Mouse (Mus musculus) large intestine, adult 2 months (tissue): ENCODE data around the gene Hspa1b. TPM values are rescaled to one million over a fixed set of nuclear protein-coding genes. Genes with fewer than 3 reads are reported as not detected.
"Not testable (repeated sequence)": the region's sequence is repeated elsewhere in the genome, so short reads cannot be mapped to it uniquely, and the experiment has no call there.

Source experiments
- DNase-seq: peaks from one replicate; pipeline ENCODE4 v3.0.0-alpha.2; 2012; ENCODE audit warnings: low read depth, low spot score
- WGBS: fragments of 180-500 bp; shearing (Covaris S2); methylation state at CpG from one replicate; pipeline ENCODE4 v1.1.7; 2018; 5-methylcytosine and 5-hydroxymethylcytosine counted together
- polyA plus RNA-seq: library from polyadenylated mRNA; depleted of rRNA; stranded (reverse); fragments of >200 nt; gene quantifications from 2 replicates; pipeline ENCODE4 v1.2.3, GENCODE M21; 2012

The Hspa1b gene
- polyA plus RNA-seq, 1 experiment = 12.0 TPM

DNA sequence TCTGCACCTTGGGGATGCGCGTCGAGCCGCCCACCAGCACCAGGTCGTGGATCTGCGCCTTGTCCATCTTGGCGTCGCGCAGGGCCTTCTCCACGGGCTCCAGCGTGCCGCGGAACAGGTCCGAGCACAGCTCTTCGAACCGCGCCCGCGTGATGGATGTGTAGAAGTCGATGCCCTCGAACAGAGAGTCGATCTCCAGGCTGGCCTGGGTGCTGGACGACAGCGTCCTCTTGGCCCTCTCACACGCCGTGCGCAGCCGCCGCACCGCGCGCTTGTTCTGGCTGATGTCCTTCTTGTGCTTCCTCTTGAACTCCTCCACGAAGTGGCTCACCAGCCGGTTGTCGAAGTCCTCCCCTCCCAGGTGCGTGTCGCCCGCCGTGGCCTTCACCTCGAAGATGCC is 1.1 kb downstream of the Hspa1b start:
- 21% methylated on average over 19 of the region's 40 CpGs for WGBS
- not testable (repeated sequence) for DNase-seq

- not testable (repeated sequence) for DNase-seq
- WGBS = 21% methylated on average over 34 of the region's 40 CpGs
Observed at GRCm38 (mm10) chr17:34957291-34957690, 1.7 kb downstream of the Hspa1b start.

- DNase-seq = no peak
- 33% methylated on average over 1 of the region's 1 CpGs for WGBS
Observed at GRCm38 (mm10) chr17:34956340-34956739, 2.7 kb downstream of the Hspa1b start.

- no peak for DNase-seq
- WGBS = 88% methylated on average over 3 of the region's 3 CpGs
Observed at GRCm38 (mm10) chr17:34955884-34956283, 3.2 kb downstream of the Hspa1b start.

- no peak for DNase-seq
- WGBS = 94% methylated on average over 4 of the region's 4 CpGs
Observed at GRCm38 (mm10) chr17:34954831-34955230, 4.2 kb downstream of the Hspa1b start.

DNA sequence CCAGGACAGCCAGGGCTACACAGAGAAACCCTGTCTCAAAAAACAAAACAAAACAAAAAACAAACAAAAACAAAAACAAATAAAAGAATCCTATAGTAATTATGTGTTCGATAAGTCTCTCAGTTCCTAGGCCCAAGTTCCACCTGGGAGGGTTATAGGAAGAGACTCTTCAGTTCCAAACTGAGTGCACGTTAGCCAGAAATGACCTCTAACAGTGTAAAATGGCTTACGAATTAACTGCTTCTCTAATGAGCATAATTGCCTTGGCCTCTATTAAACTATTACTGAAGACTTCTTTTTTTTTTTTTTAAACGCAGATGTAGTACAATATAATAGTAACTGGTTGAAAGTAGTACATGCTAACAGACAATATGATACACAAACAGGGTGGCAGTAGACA is 5.1 kb downstream of the Hspa1b start:
- WGBS = 91% methylated on average over 4 of the region's 4 CpGs
- DNase-seq = no peak

DNA sequence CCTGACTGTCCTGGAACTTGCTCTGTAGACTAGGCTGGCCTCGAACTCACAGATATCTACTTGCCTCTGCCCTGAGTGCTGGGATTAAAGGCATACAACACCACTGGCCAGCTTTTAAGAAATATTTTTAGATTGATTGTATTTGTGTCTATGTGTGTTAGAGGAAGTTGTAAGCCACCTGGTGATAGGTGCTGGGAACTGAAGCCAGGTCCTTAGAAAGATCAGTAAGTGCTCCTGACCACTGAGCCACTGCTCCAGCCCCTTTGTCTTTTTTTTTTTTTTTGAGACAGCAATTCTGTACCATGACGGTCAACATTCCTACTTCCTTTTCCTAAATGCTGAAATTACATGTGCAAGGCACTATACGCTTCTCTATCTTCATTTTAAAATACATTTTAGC is 5.8 kb downstream of the Hspa1b start:
- 87% methylated on average over 3 of the region's 3 CpGs for WGBS
- no peak for DNase-seq

GRCm38 (mm10) chr17:34952378-34953040 is 6.5 kb downstream of the Hspa1b start:
- under 1% methylated on average over 23 of the region's 23 CpGs for WGBS
- DNase-seq = no peak

DNA sequence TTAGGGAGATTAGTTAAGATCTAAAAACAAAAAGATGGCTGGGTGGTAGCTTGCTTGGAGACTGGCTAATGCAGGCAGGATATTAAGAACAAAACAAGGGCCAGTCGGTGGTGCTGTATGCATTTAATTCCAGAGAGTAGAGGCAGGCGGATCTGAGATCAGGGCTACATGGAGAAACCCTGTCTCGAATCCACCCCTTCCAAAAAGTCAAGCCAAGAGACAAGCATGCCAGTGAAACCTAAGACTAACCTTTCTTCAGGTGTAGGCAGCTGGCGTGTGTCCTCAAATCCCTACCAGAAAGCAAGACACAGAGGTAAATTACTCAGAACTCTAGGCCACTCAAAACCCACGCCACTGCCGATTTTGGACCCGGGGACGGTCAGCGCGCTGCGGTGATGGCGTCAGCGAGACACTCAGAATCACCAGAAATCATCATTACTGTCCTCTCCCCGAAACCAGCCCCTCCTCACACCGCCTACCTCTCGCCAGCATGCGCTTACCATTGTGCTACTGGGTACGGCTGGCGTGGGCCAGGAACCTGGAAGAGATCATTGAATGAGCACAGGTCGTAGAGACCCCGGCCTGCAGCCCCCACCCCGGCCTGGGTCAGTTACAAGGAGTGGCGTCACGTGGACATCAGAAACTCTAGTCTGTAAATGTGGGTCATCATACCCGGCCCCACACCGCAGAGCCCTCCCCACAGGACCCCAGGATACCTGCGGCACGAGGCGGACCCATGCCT is 7.2 kb downstream of the Hspa1b start:
- no peak for DNase-seq
- under 1% methylated on average over 29 of the region's 29 CpGs for WGBS

DNA sequence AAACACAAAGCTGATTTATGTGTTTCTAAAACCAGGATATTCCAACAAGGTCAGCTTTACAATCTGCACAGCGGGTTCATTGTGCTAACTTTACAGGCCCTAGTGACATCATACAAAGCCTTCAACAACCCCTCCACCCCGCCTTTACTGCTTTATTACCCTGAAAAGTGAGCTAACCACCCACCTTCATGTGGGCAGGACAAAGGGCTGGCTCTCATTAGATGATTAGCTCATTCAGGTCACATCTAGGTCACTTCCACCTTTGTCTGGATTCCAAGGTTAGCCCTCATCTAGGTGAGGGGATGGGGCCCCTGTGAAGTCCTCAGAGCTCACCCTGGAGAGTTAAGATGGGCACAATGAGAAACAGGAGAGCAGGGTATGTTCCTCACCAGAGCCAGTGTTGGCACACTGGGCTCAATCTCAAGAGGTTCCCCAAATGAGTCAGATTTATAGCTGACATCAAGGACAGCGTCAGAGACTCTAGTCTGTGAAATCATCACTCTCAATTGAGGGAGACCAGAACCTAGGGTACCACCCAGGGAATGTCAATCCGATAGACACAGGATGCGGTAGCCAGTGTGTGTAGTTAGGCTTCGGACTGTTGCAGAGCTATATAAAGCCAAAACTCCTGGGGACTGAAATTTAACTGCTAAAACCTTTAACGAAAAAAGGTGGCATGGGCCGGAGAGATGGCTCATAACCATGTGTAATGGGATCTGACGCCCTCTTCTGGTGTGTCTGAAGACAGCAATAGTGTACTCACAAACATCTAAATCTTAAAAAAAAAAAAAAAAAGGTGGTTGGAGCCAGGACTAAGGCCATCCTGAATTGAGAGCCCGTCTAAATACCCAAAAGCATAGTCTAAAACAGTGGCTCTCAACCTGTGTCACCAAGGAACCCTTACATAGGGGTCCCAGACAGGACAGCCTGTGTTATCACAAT is 8.3 kb downstream of the Hspa1b start:
- WGBS = 13% methylated on average over 10 of the region's 10 CpGs
- DNase-seq = peak; percentile 96

GRCm38 (mm10) chr17:34949553-34949969 is 9.5 kb downstream of the Hspa1b start:
- DNase-seq = no peak
- 44% methylated on average over 4 of the region's 4 CpGs for WGBS

GRCm38 (mm10) chr17:34948721-34949552 is 10.1 kb downstream of the Hspa1b start:
- 38% methylated on average over 9 of the region's 9 CpGs for WGBS
- DNase-seq = not testable (repeated sequence)

DNA sequence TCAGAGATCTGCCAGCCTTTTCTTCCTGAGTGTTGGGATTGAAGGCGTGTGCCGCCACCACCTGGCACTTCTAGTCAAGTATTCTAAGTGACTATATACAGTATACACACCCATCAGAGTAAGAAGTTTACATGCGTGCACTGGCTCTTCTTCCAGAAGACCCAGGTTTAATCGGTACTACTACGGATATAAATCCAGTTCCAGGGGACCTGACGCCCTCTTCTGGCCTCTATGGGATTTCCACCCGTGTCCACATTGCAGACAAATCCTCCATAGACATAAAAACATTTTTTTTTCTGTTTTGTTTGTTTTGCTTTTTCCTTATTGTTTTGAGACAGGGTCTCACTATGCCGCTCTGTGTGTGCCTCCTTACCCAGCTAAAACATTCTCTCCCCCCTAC is 11.4 kb downstream of the Hspa1b start:
- no peak for DNase-seq
- 8% methylated on average over 8 of the region's 8 CpGs for WGBS

DNA sequence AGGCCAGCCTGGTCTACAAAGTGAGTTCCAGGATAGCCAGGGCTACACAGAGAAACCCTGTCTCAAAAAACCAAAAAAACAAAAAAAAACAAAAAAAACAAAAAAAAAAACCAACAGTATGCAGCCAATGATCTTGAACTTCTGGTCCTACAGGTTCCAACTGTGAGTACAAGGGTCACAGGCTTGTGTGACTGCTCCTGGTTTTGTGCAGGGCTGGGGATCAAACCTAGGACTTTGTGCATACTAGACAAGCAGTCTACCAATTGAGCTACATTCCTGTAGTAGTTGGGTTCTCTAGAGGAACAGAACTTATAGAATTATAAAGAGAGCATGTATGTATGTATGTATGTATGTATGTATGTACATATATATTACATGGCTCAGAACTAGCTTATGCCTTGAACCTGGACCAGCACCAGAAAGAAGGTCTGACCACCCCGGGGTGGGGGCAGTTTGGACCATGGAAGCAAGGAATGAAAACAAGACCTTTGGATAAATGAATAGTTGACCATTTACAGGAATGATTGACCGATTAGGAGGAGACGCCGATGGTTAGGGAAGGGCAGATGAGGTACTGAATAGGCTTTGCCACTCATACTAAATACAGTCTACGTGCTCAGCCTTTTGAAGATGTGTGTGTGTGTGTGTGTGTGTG is 12.4 kb downstream of the Hspa1b start:
- no peak for DNase-seq
- 77% methylated on average over 5 of the region's 5 CpGs for WGBS

DNA sequence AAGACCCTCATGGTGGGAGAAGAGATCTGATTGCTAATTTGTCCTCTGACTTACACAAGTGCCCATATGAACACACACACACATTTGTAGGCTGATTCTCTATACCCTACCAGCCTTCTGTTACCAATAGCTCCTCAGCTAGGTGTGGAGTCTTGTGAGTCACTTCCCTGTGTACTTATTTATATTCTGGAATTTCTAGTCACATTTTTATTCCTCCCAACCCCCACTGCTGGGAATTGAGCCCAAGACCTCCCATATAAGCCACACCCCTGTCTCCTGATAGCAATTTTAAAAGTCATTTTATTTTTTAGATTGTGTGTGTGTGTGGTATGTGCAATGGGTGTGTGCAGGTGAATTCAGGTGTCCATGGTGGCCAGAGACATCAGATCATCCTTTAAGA is 14.7 kb downstream of the Hspa1b start:
- no peak for DNase-seq

- 43% methylated on average over 4 of the region's 4 CpGs for WGBS
- no peak for DNase-seq
Observed at GRCm38 (mm10) chr17:34943128-34943815, 15.8 kb downstream of the Hspa1b start.

DNA sequence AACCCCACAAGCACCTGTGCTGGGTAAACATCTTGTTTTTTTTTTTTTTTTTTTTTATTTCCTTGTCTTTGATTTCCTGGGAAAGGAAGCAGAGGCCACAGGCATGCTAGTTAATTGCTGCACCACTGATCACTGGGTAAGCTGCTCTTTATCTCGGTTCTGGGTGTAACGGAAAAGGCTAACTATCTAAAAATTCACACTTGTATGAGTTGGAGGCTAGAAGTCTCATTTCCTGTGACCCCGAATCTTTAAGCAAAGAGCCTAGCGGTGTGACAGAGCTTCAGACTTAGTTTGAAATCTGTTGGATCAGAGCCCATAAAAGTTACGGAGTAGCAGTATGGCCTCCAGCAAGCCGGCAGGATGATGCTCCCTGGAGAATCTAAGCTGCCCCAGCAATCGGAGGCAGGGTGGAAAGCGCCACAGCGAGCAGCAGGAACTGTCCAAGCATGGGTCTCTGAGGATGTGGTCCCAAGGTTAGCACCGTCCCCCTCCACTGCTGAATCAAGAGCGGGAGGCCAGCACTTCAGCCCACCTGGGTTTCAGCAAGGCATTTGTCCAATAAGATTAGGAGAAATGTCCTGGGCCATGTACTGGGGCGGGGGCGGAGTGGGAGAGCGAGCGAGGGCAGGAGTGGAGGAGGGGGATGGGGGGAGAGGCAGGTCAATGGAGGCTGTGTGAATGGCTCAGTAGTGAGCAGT is 17.5 kb downstream of the Hspa1b start:
- DNase-seq = no peak
- WGBS = 23% methylated on average over 15 of the region's 15 CpGs
